Mouse (Mus musculus): ENCODE measurements around the gene Cabp2. TPM values are rescaled to one million over a fixed set of nuclear protein-coding genes. Genes with fewer than 3 reads are reported as not detected.
A peak's percentile ranks its signal among the peaks of the same experiment; 100 is the strongest.
"Not testable (repeated sequence)": the region's sequence is repeated elsewhere in the genome, so short reads cannot be mapped to it uniquely, and the experiment has no call there.

Cabp2 gene
- polyA plus RNA-seq, 1 experiment from 2014 or later: 1.7 TPM

- Histone ChIP-seq H3K4me1 (replicated peaks) (peaks cover 18% of the 10 kb centered on the region), H3K4me2 (replicated peaks) (peak overlapping the region; percentile 60; the same call in 1 of the 2 replicates), H3K4me3 (replicated peaks) (0 out of 2 replicates have a peak overlapping the region, but pooled peaks have one; percentile 50)
- not testable (repeated sequence) for H3K9ac ChIP-seq; H3K36me3 ChIP-seq; H3K27me3 ChIP-seq (replicated peaks); H3K27ac ChIP-seq; ATAC-seq; H3K9me3 ChIP-seq
- WGBS: 53% methylated on average over 6 of the region's 6 CpGs
These were observed 40.5 kb downstream of the Cabp2 start for GRCm38 (mm10) chr19:4121896-4122295.

GRCm38 (mm10) chr19:4122411-4123370 is 41.3 kb downstream of the Cabp2 start:
- Histone ChIP-seq H3K4me2 (replicated peaks) (no peak overlapping the region), H3K4me3 (replicated peaks) (no peak overlapping the region), H3K36me3 (peaks cover 3% of the 10 kb centered on the region; the same call in 1 of the 2 replicates), H3K4me1 (replicated peaks) (peaks cover 21% of the 10 kb centered on the region), H3K27me3 (replicated peaks) (no peaks in the 10 kb centered on the region), H3K27ac (no peak overlapping the region), H3K9ac (no peak overlapping the region), H3K9me3 (no peaks in the 10 kb centered on the region)
- no peak for ATAC-seq
- 81% methylated on average over 7 of the region's 7 CpGs for WGBS

GRCm38 (mm10) chr19:4124432-4124831 is 43.1 kb downstream of the Cabp2 start:
- no peak for ATAC-seq
- WGBS: 70% methylated on average over 4 of the region's 4 CpGs

GRCm38 (mm10) chr19:4125268-4125667 is 43.9 kb downstream of the Cabp2 start:
- not testable (repeated sequence) for H3K36me3 ChIP-seq; H3K27ac ChIP-seq; H3K9me3 ChIP-seq; H3K27me3 ChIP-seq (replicated peaks); H3K9ac ChIP-seq
- peaks cover 18% of the 10 kb centered on the region for H3K4me1 ChIP-seq (replicated peaks)
- H3K4me3 ChIP-seq (replicated peaks): peak overlapping the region; percentile 81
- ATAC-seq: peak; percentile 18
- H3K4me2 ChIP-seq (replicated peaks): peak overlapping the region; percentile 74
- 14% methylated on average over 2 of the region's 4 CpGs for WGBS

More at GRCm38 (mm10) chr19:4124432-4124831, 43.1 kb downstream of the Cabp2 start:
- peaks cover 3% of the 10 kb centered on the region; the same call in 1 of the 2 replicates for H3K36me3 ChIP-seq
- H3K9ac ChIP-seq: no peak overlapping the region
- no peaks in the 10 kb centered on the region for H3K27me3 ChIP-seq (replicated peaks)
- H3K4me1 ChIP-seq (replicated peaks): peaks cover 21% of the 10 kb centered on the region
- H3K4me3 ChIP-seq (replicated peaks): no peak overlapping the region
- no peak overlapping the region for H3K4me2 ChIP-seq (replicated peaks)
- no peak overlapping the region for H3K27ac ChIP-seq
- H3K9me3 ChIP-seq: no peaks in the 10 kb centered on the region

GRCm38 (mm10) chr19:4125741-4126696 is 44.6 kb downstream of the Cabp2 start, which contains the start of gene Aip:
Gene Aip, minus strand, starts transcription at chr19:4125858.
- WGBS: under 1% methylated on average over 64 of the region's 64 CpGs
- Histone ChIP-seq H3K27ac (peak within 1 kb of the TSS; percentile 58), H3K9ac (peak within 1 kb of the TSS; percentile 89), H3K4me3 (replicated peaks) (peak within 1 kb of the TSS; percentile 81), H3K36me3 (peaks cover 8% of the 10 kb centered on the region; the same call in 1 of the 2 replicates), H3K9me3 (no peaks in the 10 kb centered on the region), H3K4me2 (replicated peaks) (peak within 1 kb of the TSS; percentile 74), H3K4me1 (replicated peaks) (peaks cover 11% of the 10 kb centered on the region), H3K27me3 (replicated peaks) (no peaks in the 10 kb centered on the region)
- peak; percentile 95 for ATAC-seq

GRCm38 (mm10) chr19:4126759-4127495 is 45.5 kb downstream of the Cabp2 start:
- Histone ChIP-seq H3K9ac (peak overlapping the region; percentile 89), H3K27ac (no peak overlapping the region), H3K36me3 (peaks cover 10% of the 10 kb centered on the region), H3K9me3 (no peaks in the 10 kb centered on the region), H3K4me2 (replicated peaks) (peak overlapping the region; percentile 74), H3K4me3 (replicated peaks) (peak overlapping the region; percentile 81), H3K27me3 (replicated peaks) (no peaks in the 10 kb centered on the region), H3K4me1 (replicated peaks) (peaks cover 8% of the 10 kb centered on the region)
- ATAC-seq: no peak
- 53% methylated on average over 7 of the region's 7 CpGs for WGBS

GRCm38 (mm10) chr19:4129462-4129861 is 48.1 kb downstream of the Cabp2 start:
- H3K27me3 ChIP-seq (replicated peaks): no peaks in the 10 kb centered on the region
- peaks cover 20% of the 10 kb centered on the region for H3K36me3 ChIP-seq
- no peak for ATAC-seq
- no peaks in the 10 kb centered on the region for H3K9me3 ChIP-seq
- peaks cover 8% of the 10 kb centered on the region for H3K4me1 ChIP-seq (replicated peaks)
- H3K4me3 ChIP-seq (replicated peaks): no peak overlapping the region
- 92% methylated on average over 7 of the region's 7 CpGs for WGBS
- H3K9ac ChIP-seq: no peak overlapping the region
- H3K4me2 ChIP-seq (replicated peaks): no peak overlapping the region
- H3K27ac ChIP-seq: no peak overlapping the region

- no peaks in the 10 kb centered on the region for H3K27me3 ChIP-seq (replicated peaks)
- H3K36me3 ChIP-seq: peaks cover 20% of the 10 kb centered on the region
- H3K4me3 ChIP-seq (replicated peaks): no peak overlapping the region
- no peak for ATAC-seq
- no peak overlapping the region for H3K27ac ChIP-seq
- no peak overlapping the region for H3K9ac ChIP-seq
- no peaks in the 10 kb centered on the region for H3K9me3 ChIP-seq
- 92% methylated on average over 4 of the region's 4 CpGs for WGBS
- peaks cover 8% of the 10 kb centered on the region for H3K4me1 ChIP-seq (replicated peaks)
- no peak overlapping the region for H3K4me2 ChIP-seq (replicated peaks)
These were observed 48.7 kb downstream of the Cabp2 start for GRCm38 (mm10) chr19:4130106-4130505.

GRCm38 (mm10) chr19:4131075-4131474 is 49.7 kb downstream of the Cabp2 start:
- no peak overlapping the region for H3K4me2 ChIP-seq (replicated peaks)
- H3K27me3 ChIP-seq (replicated peaks): no peaks in the 10 kb centered on the region
- H3K4me1 ChIP-seq (replicated peaks): peaks cover 8% of the 10 kb centered on the region
- no peaks in the 10 kb centered on the region for H3K9me3 ChIP-seq
- H3K27ac ChIP-seq: no peak overlapping the region
- H3K36me3 ChIP-seq: peaks cover 20% of the 10 kb centered on the region
- no peak overlapping the region for H3K4me3 ChIP-seq (replicated peaks)
- H3K9ac ChIP-seq: no peak overlapping the region
- WGBS: 91% methylated on average over 5 of the region's 5 CpGs
- no peak for ATAC-seq

- ATAC-seq: no peak
- peaks cover 20% of the 10 kb centered on the region for H3K36me3 ChIP-seq
- WGBS: 85% methylated on average over 2 of the region's 2 CpGs
- H3K9ac ChIP-seq: no peak overlapping the region
- no peaks in the 10 kb centered on the region for H3K9me3 ChIP-seq
- H3K27me3 ChIP-seq (replicated peaks): no peaks in the 10 kb centered on the region
- H3K27ac ChIP-seq: no peak overlapping the region
- H3K4me2 ChIP-seq (replicated peaks): no peak overlapping the region
- H3K4me1 ChIP-seq (replicated peaks): peaks cover 4% of the 10 kb centered on the region
- no peak overlapping the region for H3K4me3 ChIP-seq (replicated peaks)
These were observed 50.4 kb downstream of the Cabp2 start for GRCm38 (mm10) chr19:4131768-4132167.

GRCm38 (mm10) chr19:4134354-4134753 is 53.0 kb downstream of the Cabp2 start:
- H3K9me3 ChIP-seq: no peaks in the 10 kb centered on the region
- no peak overlapping the region for H3K9ac ChIP-seq
- H3K27ac ChIP-seq: no peak overlapping the region
- no peak overlapping the region for H3K4me3 ChIP-seq (replicated peaks)
- 97% methylated on average over 4 of the region's 4 CpGs for WGBS
- H3K36me3 ChIP-seq: peaks cover 17% of the 10 kb centered on the region
- ATAC-seq: no peak
- no peaks in the 10 kb centered on the region for H3K27me3 ChIP-seq (replicated peaks)
- H3K4me2 ChIP-seq (replicated peaks): no peak overlapping the region
- no peaks in the 10 kb centered on the region for H3K4me1 ChIP-seq (replicated peaks)

All from intestine, embryonic 15.5 days (tissue).